Mouse (Mus musculus): ENCODE data around the gene Ago4. TPM values are rescaled to one million over a fixed set of nuclear protein-coding genes. Genes with fewer than 3 reads are reported as not detected.

The Ago4 gene
- polyA plus RNA-seq (2012; rRNA removed; ENCODE audit: low replicate concordance), result 1.8 and 2.2 TPM in 2 replicates

GRCm38 (mm10) chr4:126532827-126533728, at the start of gene Ago4:
Gene Ago4 (minus strand): TSS chr4:126533472.

DNA sequence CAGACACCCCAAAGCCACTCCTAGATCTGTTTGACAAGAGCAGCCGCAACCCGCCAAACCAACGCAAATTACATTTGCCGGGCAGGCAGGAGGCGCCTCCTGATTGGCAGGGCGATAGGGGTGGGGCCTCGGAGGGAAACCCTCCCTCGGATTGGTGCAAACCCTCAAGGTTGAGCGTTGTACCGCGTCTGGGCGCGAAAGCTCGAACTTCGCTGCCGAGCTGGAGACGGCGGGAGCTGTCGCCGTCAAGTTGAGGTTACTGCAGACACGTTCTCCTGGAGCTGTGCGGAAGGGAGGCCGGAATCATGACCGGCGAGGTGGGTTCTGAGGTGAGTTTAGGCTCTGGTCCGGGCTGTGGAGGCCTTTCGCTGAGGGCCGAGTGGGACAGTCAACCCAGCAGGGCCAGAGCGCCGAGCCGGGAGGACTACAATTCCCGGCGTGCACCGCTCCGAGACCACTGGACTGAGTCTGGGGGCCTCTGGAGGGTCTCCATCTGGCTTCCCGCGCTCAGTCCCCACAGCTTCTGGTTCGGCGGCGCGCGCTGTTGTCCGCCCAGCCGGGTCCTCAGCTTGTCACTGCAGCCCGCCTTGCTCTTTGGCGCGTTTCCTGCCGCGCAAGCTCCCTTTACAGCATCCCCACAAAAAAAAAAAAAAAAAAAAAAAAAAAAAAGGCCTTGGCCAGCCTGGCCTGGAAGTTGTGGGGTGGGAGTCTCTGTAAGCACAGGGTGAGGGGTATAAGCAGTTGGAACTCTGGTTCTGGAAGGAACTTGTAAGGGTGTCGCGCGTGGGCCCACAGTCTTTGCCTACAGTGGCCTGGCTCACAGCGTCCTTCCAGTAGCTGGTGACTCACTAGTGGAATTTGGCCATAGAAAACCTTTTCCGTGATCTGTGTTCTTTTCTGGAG, 23.8 kb upstream of the Ago4 start, which contains the start of gene Clspn:
Gene Clspn (plus strand): TSS at position 127 of the 903 bp plus-strand sequence.

DNA sequence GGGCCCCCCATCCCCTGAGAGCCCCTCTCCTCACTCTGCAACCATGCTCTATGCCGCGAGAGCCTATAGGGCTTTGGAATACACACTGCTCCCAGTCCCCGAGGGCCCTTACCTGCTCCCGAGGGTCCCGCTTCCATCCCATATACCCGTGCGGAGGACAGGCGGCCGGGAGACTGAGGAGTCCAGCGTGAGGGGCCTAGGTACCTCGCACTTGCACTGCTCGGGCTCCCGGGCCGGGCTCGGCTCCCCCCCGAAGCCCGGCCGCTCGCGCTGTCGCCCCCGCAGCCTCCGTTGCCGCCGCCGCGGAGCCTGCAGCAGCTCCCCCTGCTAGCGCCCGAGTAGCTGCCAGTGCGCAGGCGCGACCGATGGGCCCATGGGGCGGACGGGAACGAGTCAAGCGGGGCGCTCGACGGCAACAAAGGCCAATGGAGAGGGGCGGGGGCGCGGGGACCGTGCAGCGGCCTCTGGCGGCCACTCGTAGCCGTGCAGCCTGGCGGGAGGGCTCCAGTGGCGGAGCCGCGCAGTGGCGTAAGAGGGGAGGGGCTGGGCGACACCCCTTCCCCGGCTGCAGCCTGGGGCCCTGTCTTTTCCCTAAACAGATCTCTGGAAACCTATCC, 64.9 kb downstream of the Ago4 start, which contains the start of gene Ago1:
Gene Ago1 (minus strand): TSS at position 299 of the 617 bp plus-strand sequence.

Other genes starting within 250 kb of the Ago4 start
- 0.82 and 5.8 TPM in 2 replicates for gene Col8a2, start 246.7 kb downstream of the Ago4 start, polyA plus RNA-seq (2012; rRNA removed; ENCODE audit: low replicate concordance)
- gene Adprhl2, start 211.8 kb downstream of the Ago4 start, polyA plus RNA-seq (2012; rRNA removed; ENCODE audit: low replicate concordance), result 38.9 and 56.9 TPM in 2 replicates
- gene Tekt2, start 207.8 kb downstream of the Ago4 start, polyA plus RNA-seq (2012; rRNA removed; ENCODE audit: low replicate concordance), result 5.2 and 14.5 TPM in 2 replicates
- gene Ago3, start 103.9 kb downstream of the Ago4 start, polyA plus RNA-seq (2012; rRNA removed; ENCODE audit: low replicate concordance), result 6.7 and 26.2 TPM in 2 replicates
- gene Ago1, start 64.9 kb downstream of the Ago4 start, polyA plus RNA-seq (2012; rRNA removed; ENCODE audit: low replicate concordance), result 12.5 and 29.0 TPM in 2 replicates
- gene Clspn, start 23.5 kb upstream of the Ago4 start, polyA plus RNA-seq (2012; rRNA removed; ENCODE audit: low replicate concordance), result 0.33 and 1.7 TPM in 2 replicates
- 23.8 and 25.6 TPM in 2 replicates for gene 5730409E04Rik, start 76.3 kb upstream of the Ago4 start, polyA plus RNA-seq (2012; rRNA removed; ENCODE audit: low replicate concordance)
- gene Psmb2, start 144.2 kb upstream of the Ago4 start, polyA plus RNA-seq (2012; rRNA removed; ENCODE audit: low replicate concordance), result 233 and 266 TPM in 2 replicates
- not detected in 2 replicates for gene Tfap2e, start 202.8 kb upstream of the Ago4 start, polyA plus RNA-seq (2012; rRNA removed; ENCODE audit: low replicate concordance)
- gene Ncdn, start 220.0 kb upstream of the Ago4 start, polyA plus RNA-seq (2012; rRNA removed; ENCODE audit: low replicate concordance), result 27.6 and 43.6 TPM in 2 replicates
- 34.4 and 35.0 TPM in 2 replicates for gene AU040320, start 220.1 kb upstream of the Ago4 start, polyA plus RNA-seq (2012; rRNA removed; ENCODE audit: low replicate concordance)

Measured in subcutaneous adipose tissue, adult 2 months (tissue).